Mouse (Mus musculus) gastrocnemius, adult 2 months (tissue): ENCODE measurements around the gene Irgq. TPM values are rescaled to one million over a fixed set of nuclear protein-coding genes. Genes with fewer than 3 reads are reported as not detected.
"Not testable (repeated sequence)": the region's sequence is repeated elsewhere in the genome, so short reads cannot be mapped to it uniquely, and the experiment has no call there.

Source experiments
- DNase-seq: peaks from one replicate; pipeline ENCODE4 v3.0.0; 2022
- H3K27ac ChIP-seq: fragments of 200-600 bp; 2 replicates; pipeline ENCODE4 v1.8.1; 2022; ENCODE audit warnings: mild to moderate bottlenecking
- H3K4me3 ChIP-seq: fragments of 200-600 bp; 2 replicates; pipeline ENCODE4 v1.8.1; 2022; ENCODE audit warnings: mild to moderate bottlenecking, moderate library complexity
- CTCF ChIP-seq: fragments of 200-600 bp; IDR thresholded peaks from 2 replicates; pipeline ENCODE4 v1.8.1; 2022; ENCODE audit warnings: antibody characterized with exemption, mild to moderate bottlenecking, moderate library complexity
- intact Hi-C: fragments of 180-260 bp; cut with DNase I; formaldehyde crosslinking; loops from one replicate; pipeline ENCODE4 v1.15.1; 2025
- long read RNA-seq, 2 experiments: library from polyadenylated mRNA; stranded (forward); transcript quantifications; one replicate each; pipeline ENCODE4 v2.0.0; 2021
- total RNA-seq, 2 experiments: library from RNA; stranded (reverse); gene quantifications; 2 replicates each; pipeline ENCODE4 v1.2.3; 2021

The Irgq gene
- total RNA-seq = 10 to 100 TPM; 11.5 to 16.1 TPM
- long read RNA-seq, experiment 1, full-length matches to known transcripts = 5 of 13 reads
- long read RNA-seq, experiment 1, partial matches to known transcripts = 6 of 13 reads
- long read RNA-seq, experiment 1, other reads (novel, unspliced or antisense) = 2 of 13 reads
- long read RNA-seq, experiment 2, full-length matches to known transcripts = 10 of 18 reads
- long read RNA-seq, experiment 2, partial matches to known transcripts = 0 of 18 reads
- long read RNA-seq, experiment 2, other reads (novel, unspliced or antisense) = 8 of 18 reads

DNA sequence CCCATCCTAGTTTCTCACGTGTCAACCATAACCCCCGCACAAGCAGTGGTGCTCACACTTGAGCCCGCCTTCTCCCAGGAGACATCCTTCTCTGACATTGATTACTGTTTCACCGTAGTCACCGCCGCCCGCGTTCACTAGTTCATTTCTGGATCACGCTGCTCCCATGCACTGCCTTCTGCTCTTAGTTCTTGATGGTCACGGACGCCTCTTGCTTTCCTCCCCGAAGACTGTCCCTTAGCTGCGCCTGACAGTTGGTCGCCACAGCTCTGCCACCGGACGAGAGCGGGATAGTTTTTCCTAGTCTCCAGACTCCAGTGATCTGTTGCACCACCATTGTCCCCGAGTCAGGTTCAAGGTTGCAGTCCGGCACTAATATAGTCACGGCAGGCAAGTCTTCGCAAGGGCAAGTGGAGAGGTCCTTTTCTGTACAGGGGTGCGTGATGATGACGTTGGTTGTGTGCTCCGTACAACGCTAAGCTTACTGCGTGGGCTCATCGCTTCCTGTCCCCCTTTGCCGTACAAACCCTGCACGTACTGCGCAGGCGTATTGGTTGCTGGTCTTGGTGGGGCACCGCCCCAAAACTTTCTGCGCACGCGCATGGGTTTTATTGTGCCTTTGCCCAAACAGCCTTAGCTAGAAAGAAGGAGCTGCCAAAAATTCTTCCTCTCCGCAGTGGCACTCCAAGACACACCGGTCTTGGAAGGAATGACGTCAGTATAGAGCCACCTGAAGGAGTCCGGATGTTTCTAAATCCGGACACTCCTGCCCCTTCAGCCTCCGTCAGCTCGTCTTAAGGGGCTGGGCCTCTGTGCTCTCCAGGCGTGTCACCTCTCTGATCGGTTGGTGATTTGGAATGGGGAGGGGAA is at the start of gene Irgq:
Gene Irgq (plus strand): TSS at position 628 of the 870 bp plus-strand sequence.
- intact Hi-C loops = loop anchor here (1.0 to 2.0 kb wide), 2 partner anchors 17 to 71 kb away; no protein-coding TSS in a partner anchor
- peak; percentile 99 for DNase-seq
- peak within 1 kb of the TSS; percentile 96 for H3K27ac ChIP-seq
- TF ChIP-seq CTCF = no peak
- H3K4me3 ChIP-seq = peak within 1 kb of the TSS; percentile 81

GRCm38 (mm10) chr7:24480986-24481473 is 49.5 kb upstream of the Irgq start:
- no peak for TF ChIP-seq CTCF
- DNase-seq = no peak
- intact Hi-C loops = loop anchor here (2.0 to 5.0 kb wide), 2 partner anchors 24 to 66 kb away; partner anchors contain the start of genes Pinlyp and Xrcc1

DNA sequence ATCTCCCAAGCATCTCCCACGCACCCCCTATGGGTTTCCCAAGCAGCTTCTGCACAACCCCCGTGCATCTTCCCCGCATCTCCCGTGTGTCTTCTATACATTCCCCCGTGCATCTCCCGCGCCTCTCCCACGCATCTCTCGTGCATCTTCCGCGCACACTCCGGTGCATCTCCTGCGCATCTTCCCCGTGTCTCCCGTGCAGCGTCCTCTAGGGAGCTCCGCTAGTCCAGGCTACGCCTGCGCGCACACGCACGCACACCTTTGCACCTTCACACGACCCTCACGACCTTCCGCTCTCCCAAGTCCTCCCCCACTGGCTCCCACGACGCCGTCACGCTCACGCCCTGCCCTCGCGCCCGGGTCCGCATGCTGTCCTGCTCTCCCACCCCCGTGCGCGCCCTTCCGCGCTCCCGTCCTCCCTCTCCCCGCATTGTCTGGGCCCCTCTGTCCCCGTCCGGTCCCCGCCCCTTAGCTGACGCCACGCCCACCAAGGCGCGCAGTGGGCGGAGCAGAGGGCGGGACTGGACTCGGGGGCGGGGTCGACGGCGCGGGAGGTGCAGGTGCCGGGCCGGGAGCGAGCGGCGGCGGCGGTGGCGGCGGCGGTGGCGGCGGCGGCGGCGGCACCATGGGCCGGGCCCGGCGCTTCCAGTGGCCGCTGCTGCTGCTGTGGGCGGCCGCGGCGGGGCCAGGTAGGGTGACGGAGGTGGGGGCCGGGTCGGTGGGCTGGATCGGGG is 48.8 kb upstream of the Irgq start, which contains the start of gene Cadm4:
Gene Cadm4 (plus strand): TSS at position 550 of the 734 bp plus-strand sequence.
- peak; percentile 88 for DNase-seq
- peak within 1 kb of the TSS; percentile 58 for H3K27ac ChIP-seq
- intact Hi-C loops = loop anchor here (2.0 to 5.0 kb wide), 2 partner anchors 23 to 66 kb away; partner anchors contain the start of genes Pinlyp and Xrcc1
- H3K4me3 ChIP-seq = peak within 1 kb of the TSS; percentile 84
- no peak for TF ChIP-seq CTCF

More at GRCm38 (mm10) chr7:24480986-24481473, 49.5 kb upstream of the Irgq start:
- H3K4me3 ChIP-seq = peak overlapping the region; percentile 84
- H3K27ac ChIP-seq = peak overlapping the region; percentile 58

DNA sequence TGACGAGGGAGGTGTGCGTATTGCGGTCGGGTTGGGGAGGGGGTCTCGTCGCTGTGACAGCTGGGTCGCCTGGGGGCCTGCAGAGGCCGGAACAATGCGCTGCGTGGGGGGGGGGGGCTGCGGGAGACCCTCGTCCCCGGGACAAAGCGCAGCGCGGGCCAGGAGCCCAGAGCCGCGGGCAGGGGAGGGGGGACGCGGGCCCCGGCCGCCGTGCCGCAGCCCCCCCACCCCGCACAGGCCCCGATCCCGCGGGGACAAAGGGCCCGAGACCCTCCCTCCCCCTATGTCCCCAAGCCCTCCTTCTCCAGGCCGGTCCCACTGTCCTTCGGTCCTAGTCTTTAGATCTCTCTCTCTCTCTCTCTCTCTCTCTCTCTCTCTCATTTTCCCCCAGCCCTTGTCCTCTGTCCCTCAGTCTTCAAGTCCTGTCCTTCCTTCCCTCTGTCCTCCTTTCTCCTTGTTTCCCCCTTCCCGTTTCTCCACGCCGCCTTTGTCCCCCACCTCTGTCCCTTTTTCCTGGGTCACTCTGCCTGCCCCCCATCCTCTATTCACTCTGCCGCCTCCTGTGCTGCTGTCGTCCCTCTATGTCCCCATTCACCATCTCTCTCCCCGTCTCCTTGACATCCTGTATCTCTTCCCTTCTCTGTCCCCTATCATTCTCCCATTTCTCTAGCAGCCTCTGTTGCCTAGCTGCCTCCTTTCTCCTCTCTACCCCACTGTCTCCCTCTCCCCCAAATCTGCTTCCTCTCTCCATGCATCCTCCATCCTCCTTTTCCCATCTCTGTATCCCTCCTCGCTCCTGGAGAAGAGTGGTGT is 48.1 kb upstream of the Irgq start:
- H3K27ac ChIP-seq = 0 out of 2 replicates have a peak overlapping the region, but pooled peaks have one; percentile 48
- TF ChIP-seq CTCF = no peak
- intact Hi-C loops = loop anchor here (5.0 kb wide), 1 partner anchor 65 kb away; the partner anchor contains the start of genes Pinlyp and Xrcc1
- DNase-seq = no peak
- H3K4me3 ChIP-seq = peak overlapping the region; percentile 84

DNA sequence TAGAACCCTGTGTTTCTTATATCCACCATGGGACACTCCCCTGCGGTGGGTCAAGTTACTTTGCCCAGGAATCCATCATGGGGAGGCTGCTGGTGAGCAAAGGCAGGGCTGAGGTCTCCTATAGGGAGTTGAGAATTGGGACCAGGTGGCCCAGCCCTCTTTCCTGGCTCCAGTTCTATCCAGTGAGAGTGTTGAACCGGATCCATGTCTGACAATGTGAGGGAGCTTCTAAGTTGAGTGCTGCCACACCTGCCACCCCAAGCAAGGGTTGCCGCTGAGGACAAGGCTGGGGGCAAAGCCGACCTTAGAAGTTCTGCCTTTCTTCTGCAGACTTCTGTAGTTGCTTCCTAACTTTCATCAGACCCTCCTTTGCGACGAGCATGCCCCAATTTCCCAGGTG is 47.2 kb upstream of the Irgq start:
- intact Hi-C loops = loop anchor here (5.0 kb wide), 1 partner anchor 64 kb away; the partner anchor contains the start of genes Pinlyp and Xrcc1
- not testable (repeated sequence) for DNase-seq, H3K27ac ChIP-seq, H3K4me3 ChIP-seq

DNA sequence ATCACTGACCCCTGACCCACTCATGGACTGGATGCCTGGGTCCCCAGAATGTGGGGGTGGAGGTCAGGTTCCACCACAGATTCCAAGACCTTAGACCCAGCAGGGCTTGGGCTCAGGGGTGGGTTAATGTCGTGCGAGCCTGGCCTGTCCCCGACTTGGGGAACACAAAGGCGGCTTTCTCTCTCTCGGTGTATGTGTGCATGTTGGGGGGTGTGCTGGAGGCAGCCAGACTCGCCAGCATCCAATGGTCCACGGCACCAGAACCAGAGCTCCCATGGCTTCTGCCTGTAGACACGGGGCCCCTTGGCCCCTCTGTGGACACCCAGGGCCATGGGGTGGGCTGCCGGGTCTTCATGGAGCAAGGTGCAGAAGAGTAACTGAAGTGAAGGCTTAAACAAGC is 45.0 kb upstream of the Irgq start:
- no peak for TF ChIP-seq CTCF
- intact Hi-C loops = no loop called here
- Histone ChIP-seq H3K4me3 (no peak overlapping the region), H3K27ac (no peak overlapping the region)
- DNase-seq = no peak

GRCm38 (mm10) chr7:24486654-24487130 is 43.8 kb upstream of the Irgq start:
- Histone ChIP-seq H3K4me3 (no peak overlapping the region), H3K27ac (no peak overlapping the region; the same call in 1 of the 2 replicates)
- TF ChIP-seq CTCF = no peak
- intact Hi-C loops = no loop called here
- no peak for DNase-seq

DNA sequence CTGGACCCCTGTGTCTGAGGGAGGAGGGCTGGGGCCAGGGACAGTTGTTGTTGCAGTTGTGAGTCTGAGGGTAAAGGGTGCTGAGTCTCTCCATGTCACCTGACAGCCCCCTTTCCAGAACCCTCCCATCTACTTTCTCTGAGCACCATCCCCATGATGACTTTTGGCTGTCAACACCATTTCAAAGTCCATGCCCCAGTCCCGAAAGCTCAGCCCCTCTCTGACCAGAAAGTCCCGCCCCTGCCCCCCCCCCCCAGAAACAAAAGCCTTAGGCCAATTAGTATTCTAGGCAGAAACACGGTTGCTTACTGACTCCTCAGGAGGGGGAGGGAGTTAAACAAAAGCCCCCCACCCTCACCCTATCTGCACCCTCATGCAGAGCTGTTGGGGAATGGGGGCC is 43.1 kb upstream of the Irgq start:
- Histone ChIP-seq H3K4me3 (no peak overlapping the region), H3K27ac (no peak overlapping the region)
- TF ChIP-seq CTCF = no peak
- intact Hi-C loops = no loop called here
- DNase-seq = no peak

- H3K4me3 ChIP-seq = no peak overlapping the region
- no peak for TF ChIP-seq CTCF
- intact Hi-C loops = no loop called here
- no peak for DNase-seq
- no peak overlapping the region for H3K27ac ChIP-seq
These were observed 42.2 kb upstream of the Irgq start for GRCm38 (mm10) chr7:24488303-24488702.

DNA sequence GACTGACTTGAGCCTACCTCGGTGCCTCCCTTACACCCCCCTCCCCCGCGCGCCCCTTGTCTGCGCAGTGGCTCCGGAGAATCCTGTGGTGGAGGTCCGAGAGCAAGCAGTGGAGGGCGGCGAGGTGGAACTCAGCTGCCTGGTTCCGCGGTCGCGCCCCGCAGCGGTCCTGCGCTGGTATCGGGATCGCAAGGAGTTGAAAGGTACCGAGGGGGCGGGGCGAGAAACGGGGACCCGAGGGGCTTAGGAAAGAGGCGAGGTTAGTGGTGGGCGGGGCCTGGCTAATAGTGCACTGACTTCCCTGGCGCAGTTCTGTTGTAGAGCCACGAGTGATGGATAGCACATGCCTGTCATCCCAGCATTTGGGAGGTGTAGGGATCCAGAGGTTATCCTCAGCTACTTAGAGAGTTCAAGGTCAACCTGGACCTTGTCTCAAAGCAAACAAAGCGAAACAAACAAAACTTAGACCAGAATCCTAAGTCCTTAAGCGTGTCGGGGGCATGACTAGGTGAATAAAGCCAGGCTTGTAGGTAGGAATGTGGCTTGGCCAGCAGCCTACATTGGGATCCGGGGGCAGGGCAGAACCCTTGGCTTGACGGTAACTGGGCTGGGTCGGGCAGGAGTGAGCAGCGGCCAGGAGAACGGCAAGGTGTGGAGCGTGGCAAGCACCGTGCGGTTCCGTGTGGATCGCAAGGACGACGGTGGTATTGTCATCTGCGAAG is 30.5 kb upstream of the Irgq start:
- H3K27ac ChIP-seq = no peak overlapping the region
- no peak for DNase-seq
- intact Hi-C loops = no loop called here
- TF ChIP-seq CTCF = no peak
- no peak overlapping the region for H3K4me3 ChIP-seq
